Mouse (Mus musculus): ENCODE data around the gene Cyp2f2.

GRCm38 (mm10) chr7:27168371-27168770, 48.7 kb downstream of the Cyp2f2 start:
- TF ChIP-seq CTCF (IDR thresholded peaks at IDR 0.05; ENCODE audit: borderline replicate concordance, extremely low read depth, insufficient read depth, insufficient read length) (no peak), POLR2A (IDR thresholded peaks at IDR 0.05; ENCODE audit: borderline replicate concordance, extremely low read depth, insufficient read depth, insufficient read length, poor library complexity, severe bottlenecking) (no peak)
